Mouse (Mus musculus) WW6 (cell line): ENCODE measurements around the gene Grifin.

Experiments used
- DNase-seq: peaks from one replicate; pipeline ENCODE4 v3.0.0-alpha.2; 2013; ENCODE audit warnings: low read depth, low spot score

The Grifin gene

GRCm38 (mm10) chr5:140589082-140589774 lies 24.4 kb upstream of the Grifin start:
- no peak for DNase-seq

GRCm38 (mm10) chr5:140583732-140584368 lies 19.0 kb upstream of the Grifin start:
- no peak for DNase-seq

GRCm38 (mm10) chr5:140582995-140583731 lies 18.3 kb upstream of the Grifin start:
- no peak for DNase-seq

- no peak for DNase-seq
These were observed 16.7 kb upstream of the Grifin start for GRCm38 (mm10) chr5:140581569-140581968.

- no peak for DNase-seq
These were observed 14.9 kb upstream of the Grifin start for GRCm38 (mm10) chr5:140579771-140580170.

- no peak for DNase-seq
These were observed 14.3 kb upstream of the Grifin start for GRCm38 (mm10) chr5:140579221-140579620.

DNA sequence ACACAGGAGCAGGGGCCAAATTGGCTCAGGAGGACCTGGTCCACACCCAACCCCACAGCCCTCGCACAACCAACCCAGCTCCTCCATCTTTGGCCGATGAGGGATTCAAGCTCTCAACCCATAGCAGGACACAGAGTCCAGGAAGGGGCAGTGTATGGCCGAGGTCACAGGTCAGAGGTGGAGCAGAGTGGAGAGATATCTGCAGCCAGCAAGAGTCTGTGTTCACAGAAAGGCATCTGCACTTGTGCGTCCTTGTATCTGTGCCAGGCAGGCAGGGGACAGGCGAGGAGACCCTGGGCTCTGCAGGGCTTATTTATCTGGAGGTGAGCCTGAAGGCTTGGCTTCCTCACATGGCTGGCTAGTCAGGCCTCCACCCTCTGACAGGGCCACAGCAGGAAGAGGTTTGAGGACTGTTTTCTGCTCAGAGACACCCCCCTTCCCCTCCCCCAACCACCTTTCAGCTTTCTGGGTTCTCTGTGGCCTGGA lies 10.6 kb upstream of the Grifin start:
- no peak for DNase-seq

DNA sequence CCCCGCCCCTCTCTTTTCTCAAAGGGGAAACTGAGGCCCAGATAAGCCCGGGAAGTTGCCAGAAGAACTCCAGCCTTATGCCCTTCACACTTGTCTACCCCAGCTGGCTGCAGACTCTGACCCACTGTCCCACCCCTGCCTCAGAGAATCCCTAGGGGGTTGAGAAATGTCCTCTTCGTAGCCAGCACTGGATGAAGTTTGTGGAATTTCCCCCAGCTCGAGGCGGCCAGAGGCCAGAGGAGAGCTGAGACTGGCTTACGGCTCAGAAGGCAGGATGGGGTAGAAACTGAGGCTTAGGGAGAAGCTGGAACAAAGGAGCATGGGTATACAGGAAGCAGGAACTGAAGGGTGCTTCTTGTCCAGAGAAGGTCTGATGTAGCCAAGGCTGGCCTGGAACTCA lies 7.7 kb upstream of the Grifin start:
- no peak for DNase-seq

GRCm38 (mm10) chr5:140571673-140572072 lies 6.8 kb upstream of the Grifin start:
- DNase-seq: no peak

- DNase-seq: no peak
These were observed 6.3 kb upstream of the Grifin start for GRCm38 (mm10) chr5:140571201-140571600.

- DNase-seq: no peak
These were observed 5.5 kb upstream of the Grifin start for GRCm38 (mm10) chr5:140570223-140570870.

DNA sequence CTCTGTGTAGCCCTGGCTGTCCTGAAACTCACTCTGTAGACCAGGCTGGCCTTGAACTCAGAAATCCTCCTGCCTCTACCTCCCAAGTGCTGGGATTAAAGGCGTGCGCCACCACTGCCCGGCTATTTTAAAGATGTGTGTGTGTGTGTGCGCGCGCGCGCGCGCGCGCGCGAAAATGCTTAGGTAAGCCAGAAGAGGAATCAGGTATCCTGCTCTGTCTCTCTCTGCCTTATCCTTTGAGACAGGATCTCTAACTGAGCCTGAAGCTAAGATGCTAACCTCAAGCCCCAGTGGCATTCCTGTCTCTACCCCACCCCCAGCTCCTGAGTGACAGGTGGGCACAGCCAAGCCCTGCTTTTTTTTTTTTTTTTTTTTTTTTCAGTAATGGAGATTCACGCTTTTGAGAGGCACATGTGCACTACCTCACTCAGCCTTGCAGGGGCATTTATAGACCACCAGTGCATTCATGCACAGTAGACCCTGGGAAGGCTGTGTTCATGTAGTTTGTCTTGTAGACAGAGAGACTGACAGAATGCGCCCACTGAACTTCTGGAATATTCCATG lies 4.2 kb upstream of the Grifin start:
- DNase-seq: no peak

GRCm38 (mm10) chr5:140568321-140568970 lies 3.6 kb upstream of the Grifin start:
- no peak for DNase-seq

- DNase-seq: no peak
These were observed 2.9 kb upstream of the Grifin start for GRCm38 (mm10) chr5:140567751-140568150.

DNA sequence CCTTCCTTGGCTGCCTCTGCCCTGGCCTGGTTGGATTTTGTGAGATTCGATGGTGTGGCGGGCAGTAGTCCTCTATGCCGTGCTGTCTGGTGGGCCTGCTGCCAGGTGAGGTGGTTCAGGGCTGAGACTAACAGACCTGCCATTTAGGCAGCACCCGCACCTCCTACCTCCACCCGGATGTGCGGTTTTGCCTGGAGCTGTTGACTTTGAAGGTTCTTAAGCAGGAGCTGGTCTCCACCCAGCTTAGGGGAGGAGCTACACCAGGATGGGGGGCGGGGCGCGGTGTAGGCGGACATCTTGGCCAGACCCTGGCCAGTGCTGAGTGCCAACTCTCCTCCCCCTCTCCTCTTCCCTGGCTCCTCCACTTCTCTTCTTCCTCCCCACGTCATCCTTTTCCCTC lies 2.5 kb upstream of the Grifin start:
- no peak for DNase-seq

- DNase-seq: no peak
These were observed 1.4 kb upstream of the Grifin start for GRCm38 (mm10) chr5:140566271-140566670.

DNA sequence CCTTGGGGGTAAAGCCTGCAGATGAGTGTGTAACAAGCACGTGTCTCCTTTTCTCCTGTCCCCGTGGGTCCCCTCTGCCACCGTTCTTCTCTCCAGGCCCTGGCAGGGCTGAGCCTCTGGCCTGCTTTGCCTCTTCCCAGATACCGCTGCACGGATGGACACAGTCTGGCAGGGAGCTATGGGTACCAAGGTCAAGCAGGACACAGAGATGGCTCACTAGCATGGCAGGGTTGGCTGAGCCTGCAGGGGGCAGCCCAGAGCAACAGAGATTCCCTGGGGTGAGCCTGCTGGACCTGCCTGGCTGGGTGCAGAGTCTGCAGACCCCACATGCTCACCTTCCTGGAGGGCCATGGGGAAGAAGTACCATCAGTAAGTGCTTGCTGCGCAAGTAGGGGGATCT lies 985 bp upstream of the Grifin start:
- no peak for DNase-seq

DNA sequence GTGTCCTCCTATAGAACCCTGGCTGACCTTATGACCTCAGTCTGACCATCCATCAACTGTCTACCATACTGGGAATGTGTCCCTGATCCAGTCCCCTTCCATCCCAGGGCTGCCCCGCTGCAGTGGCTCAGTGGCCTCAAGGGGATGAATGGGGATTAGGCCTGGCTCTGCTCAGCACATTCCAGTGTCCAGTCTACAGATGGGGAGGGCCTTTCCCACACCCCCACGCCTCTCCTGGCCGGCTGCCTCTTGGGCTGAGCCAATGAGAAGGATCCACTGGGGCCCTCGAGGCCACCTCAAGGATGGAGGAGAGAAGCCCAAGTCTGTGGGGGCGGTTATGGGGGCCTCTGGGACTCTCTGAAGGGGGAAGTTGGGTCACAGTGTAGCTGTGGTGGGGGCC lies 580 bp upstream of the Grifin start:
- DNase-seq: no peak

GRCm38 (mm10) chr5:140562601-140563000 lies 2.3 kb downstream of the Grifin start:
- DNase-seq: no peak

DNA sequence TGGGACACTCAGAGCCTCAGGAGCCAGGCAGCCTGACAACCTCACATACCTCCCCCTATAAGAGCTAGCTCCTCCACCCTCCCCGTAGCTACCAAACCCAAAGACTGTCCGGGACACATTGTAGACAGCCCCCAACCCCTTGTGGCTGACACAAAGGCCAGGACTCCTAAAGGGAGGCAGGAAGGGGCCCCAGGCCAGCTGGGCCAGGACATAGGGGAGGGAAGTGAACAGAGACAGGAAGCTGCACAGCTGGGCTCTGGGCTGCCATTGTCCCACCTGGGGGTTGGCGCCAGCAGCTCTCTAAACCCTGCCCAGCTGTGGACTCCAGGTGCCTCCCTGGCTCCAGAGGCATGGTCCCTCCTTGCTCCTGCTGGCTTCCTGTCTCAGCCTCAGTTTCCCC lies 8.0 kb downstream of the Grifin start:
- no peak for DNase-seq

- DNase-seq: no peak
These were observed 11.2 kb downstream of the Grifin start for GRCm38 (mm10) chr5:140553719-140554118.
